Mouse (Mus musculus) limb, embryonic 14.5 days (tissue): ENCODE measurements at regions not wholly inside any gene's neighbourhood (a gene's known extent, or its start where the extent isn't known, plus 50 kb on each side); places are given as distances from the start of the nearest gene placed in this dataset.

Source experiments
- ATAC-seq: fragments of 200-750 bp; cut with Nextera tagmentation; 2 replicates; pipeline ENCODE4 v1.8.0; 2017; ENCODE audit warnings: low read depth, moderate number of reproducible peaks, moderate TSS enrichment; ENCODE audit not compliant: low FRiP score
- DNase-seq: peaks from one replicate; pipeline ENCODE4 v3.0.0-alpha.2; 2015; ENCODE audit warnings: low spot score
- H3K27ac ChIP-seq: fragments of 300-500 bp; sonication (generic); replicated peaks from 2 replicates; pipeline ENCODE4 v1.5.1; 2014; ENCODE audit warnings: low read depth, mild to moderate bottlenecking, low read length, moderate library complexity, mixed read lengths
- H3K27me3 ChIP-seq: fragments of 300-500 bp; sonication (generic); 2 replicates; pipeline ENCODE4 v1.6.1; 2014; ENCODE audit warnings: low read length, mixed read lengths; ENCODE audit not compliant: control insufficient read depth, insufficient read depth
- H3K36me3 ChIP-seq: fragments of 300-500 bp; sonication (generic); 2 replicates; pipeline ENCODE4 v1.6.1; 2014; ENCODE audit warnings: mild to moderate bottlenecking, low read length, moderate library complexity, mixed read lengths; ENCODE audit not compliant: control insufficient read depth, insufficient read depth
- H3K4me1 ChIP-seq: fragments of 300-500 bp; sonication (generic); 2 replicates; pipeline ENCODE4 v1.6.1; 2014; ENCODE audit warnings: antibody characterized with exemption, low read length, mixed read lengths; ENCODE audit not compliant: control insufficient read depth, insufficient read depth
- H3K4me2 ChIP-seq: fragments of 300-500 bp; sonication (generic); replicated peaks from 2 replicates; pipeline ENCODE4 v1.6.1; 2014; ENCODE audit warnings: low read depth, mild to moderate bottlenecking, low read length, moderate library complexity; ENCODE audit not compliant: severe bottlenecking
- H3K4me3 ChIP-seq: fragments of 300-500 bp; sonication (generic); replicated peaks from 2 replicates; pipeline ENCODE4 v1.5.1; 2014; ENCODE audit warnings: low read length
- H3K9ac ChIP-seq: fragments of 300-500 bp; sonication (generic); 2 replicates; pipeline ENCODE4 v1.6.1; 2014; ENCODE audit warnings: mild to moderate bottlenecking, low read depth, low read length, moderate library complexity; ENCODE audit not compliant: severe bottlenecking
- H3K9me3 ChIP-seq: fragments of 300-500 bp; sonication (generic); 2 replicates; pipeline ENCODE4 v1.6.1; 2016; ENCODE audit warnings: low read length; ENCODE audit not compliant: control insufficient read depth
- POLR2A ChIP-seq: fragments of 200-500 bp; IDR thresholded peaks from 2 replicates; pipeline ENCODE4 v1.8.0; 2012; ENCODE audit warnings: inconsistent platforms, mild to moderate bottlenecking, moderate library complexity, borderline replicate concordance; ENCODE audit not compliant: insufficient read depth, insufficient read length; ENCODE audit errors: extremely low read depth
- WGBS: fragments of 180-500 bp; shearing (Covaris S2); extraction: QIAGEN DNeasy Blood & Tissue Kit; methylation state at CpG from one replicate; pipeline ENCODE4 v1.1.7; 2014; 5-methylcytosine and 5-hydroxymethylcytosine counted together

- Histone ChIP-seq H3K27me3 (no peaks in the 10 kb centered on the region), H3K4me1 (no peaks in the 10 kb centered on the region), H3K36me3 (no peaks in the 10 kb centered on the region), H3K4me3 (no peak overlapping the region), H3K27ac (no peak overlapping the region), H3K4me2 (no peak overlapping the region), H3K9me3 (no peaks in the 10 kb centered on the region), H3K9ac (no peak overlapping the region)
- no peak for TF ChIP-seq POLR2A
- ATAC-seq (no peak), DNase-seq (no peak)
- 68% methylated on average over 4 of the region's 4 CpGs for WGBS
Measured at GRCm38 (mm10) chr3:15126736-15127135, 205.4 kb downstream of the Gm9733 start.

GRCm38 (mm10) chr3:15128370-15128769 lies 203.7 kb downstream of the Gm9733 start:
- no peaks in the 10 kb centered on the region for H3K9me3 ChIP-seq
- no peak overlapping the region for H3K4me3 ChIP-seq
- H3K4me1 ChIP-seq: no peaks in the 10 kb centered on the region
- no peak overlapping the region for H3K4me2 ChIP-seq
- no peaks in the 10 kb centered on the region for H3K36me3 ChIP-seq
- DNase-seq (no peak), ATAC-seq (no peak)
- H3K9ac ChIP-seq: no peak overlapping the region
- TF ChIP-seq POLR2A: no peak
- H3K27ac ChIP-seq: no peak overlapping the region
- no peaks in the 10 kb centered on the region for H3K27me3 ChIP-seq

DNA sequence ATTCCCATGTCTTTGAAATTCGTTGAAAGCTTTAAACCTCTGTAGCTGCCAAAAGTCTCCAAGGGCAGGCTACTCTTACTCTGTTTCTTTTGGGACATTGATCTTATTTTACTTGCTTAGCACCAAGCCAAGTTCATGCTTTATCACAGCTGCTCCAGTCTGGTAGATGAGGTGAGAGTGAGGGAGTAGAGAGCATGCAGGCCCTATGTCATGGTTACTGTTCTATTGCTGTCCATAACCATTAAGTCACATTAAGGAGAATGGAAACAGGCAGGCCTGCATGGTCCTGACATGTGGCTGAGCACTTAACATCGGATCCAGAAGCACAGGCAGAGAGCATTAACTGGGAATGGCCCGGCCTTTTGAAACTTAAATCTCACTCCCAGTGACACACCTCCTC lies 203.1 kb downstream of the Gm9733 start:
- 36% methylated on average over 3 of the region's 3 CpGs for WGBS
- no peaks in the 10 kb centered on the region for H3K9me3 ChIP-seq
- no peaks in the 10 kb centered on the region for H3K36me3 ChIP-seq
- H3K4me2 ChIP-seq: no peak overlapping the region
- no peak for TF ChIP-seq POLR2A
- no peak overlapping the region for H3K27ac ChIP-seq
- H3K27me3 ChIP-seq: no peaks in the 10 kb centered on the region
- no peak overlapping the region for H3K4me3 ChIP-seq
- ATAC-seq (peak; percentile 75), DNase-seq (peak; percentile 38)
- no peaks in the 10 kb centered on the region for H3K4me1 ChIP-seq
- no peak overlapping the region for H3K9ac ChIP-seq

DNA sequence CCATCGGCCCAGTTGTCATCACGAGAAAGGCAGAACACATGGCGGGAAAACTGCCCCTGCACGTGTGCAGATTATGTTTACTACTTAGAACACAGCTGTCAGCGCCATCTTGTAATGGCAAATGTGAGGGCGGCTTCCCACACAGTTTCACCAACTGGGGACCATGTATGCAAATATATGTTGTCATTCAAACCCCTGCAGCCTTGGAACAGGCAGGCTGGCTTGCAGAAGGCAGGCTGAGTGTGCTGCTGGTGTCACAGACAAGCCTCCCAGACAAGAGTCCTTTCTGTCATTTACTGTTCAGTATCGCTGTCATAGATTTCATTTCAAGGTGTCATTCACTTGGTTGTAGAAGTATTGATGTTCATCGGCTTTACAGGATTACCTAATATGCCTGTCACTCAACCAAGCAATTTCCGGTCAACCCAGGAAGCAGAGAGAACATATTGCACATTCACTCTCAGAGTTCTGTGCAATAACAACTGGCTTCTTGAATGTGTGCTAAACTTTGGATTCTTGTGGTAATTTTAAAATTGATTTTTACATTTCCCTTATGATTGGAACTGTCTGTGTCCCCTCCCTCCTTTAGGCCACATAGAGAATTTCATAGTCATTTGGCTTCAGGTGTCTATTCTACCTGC lies 202.3 kb downstream of the Gm9733 start:
- Histone ChIP-seq H3K4me2 (no peak overlapping the region), H3K27ac (no peak overlapping the region), H3K4me3 (no peak overlapping the region), H3K9me3 (no peaks in the 10 kb centered on the region), H3K36me3 (no peaks in the 10 kb centered on the region), H3K4me1 (no peaks in the 10 kb centered on the region), H3K27me3 (no peaks in the 10 kb centered on the region), H3K9ac (no peak overlapping the region)
- no peak for TF ChIP-seq POLR2A
- no peak for ATAC-seq
- DNase-seq: no peak
- 75% methylated on average over 9 of the region's 9 CpGs for WGBS

- H3K4me1 ChIP-seq: no peaks in the 10 kb centered on the region
- no peak overlapping the region for H3K9ac ChIP-seq
- no peaks in the 10 kb centered on the region for H3K27me3 ChIP-seq
- no peak overlapping the region for H3K27ac ChIP-seq
- ATAC-seq: no peak
- H3K36me3 ChIP-seq: no peaks in the 10 kb centered on the region
- no peak overlapping the region for H3K4me3 ChIP-seq
- no peak overlapping the region for H3K4me2 ChIP-seq
- WGBS: 73% methylated on average over 5 of the region's 5 CpGs
- no peaks in the 10 kb centered on the region for H3K9me3 ChIP-seq
- TF ChIP-seq POLR2A: no peak
- DNase-seq: no peak
Measured at GRCm38 (mm10) chr3:15132136-15132535, 200.0 kb downstream of the Gm9733 start.

GRCm38 (mm10) chr3:15139550-15139949 lies 192.6 kb downstream of the Gm9733 start:
- H3K4me3 ChIP-seq: no peak overlapping the region
- H3K36me3 ChIP-seq: no peaks in the 10 kb centered on the region
- TF ChIP-seq POLR2A: no peak
- no peak for DNase-seq
- no peaks in the 10 kb centered on the region for H3K9me3 ChIP-seq
- no peak overlapping the region for H3K27ac ChIP-seq
- 86% methylated on average over 1 of the region's 1 CpGs for WGBS
- H3K27me3 ChIP-seq: no peaks in the 10 kb centered on the region
- ATAC-seq: no peak
- H3K4me1 ChIP-seq: no peaks in the 10 kb centered on the region
- no peak overlapping the region for H3K9ac ChIP-seq
- H3K4me2 ChIP-seq: no peak overlapping the region
